Mouse (Mus musculus) lung, postnatal 10 days (tissue): ENCODE data around the gene Steap4.
A peak's percentile ranks its signal among the peaks of the same experiment; 100 is the strongest.
"Not testable (repeated sequence)": the region's sequence is repeated elsewhere in the genome, so short reads cannot be mapped to it uniquely, and the experiment has no call there.

Source experiments
- DNase-seq: peaks from one replicate; pipeline ENCODE4 v3.0.0; 2021

Gene Steap4

DNA sequence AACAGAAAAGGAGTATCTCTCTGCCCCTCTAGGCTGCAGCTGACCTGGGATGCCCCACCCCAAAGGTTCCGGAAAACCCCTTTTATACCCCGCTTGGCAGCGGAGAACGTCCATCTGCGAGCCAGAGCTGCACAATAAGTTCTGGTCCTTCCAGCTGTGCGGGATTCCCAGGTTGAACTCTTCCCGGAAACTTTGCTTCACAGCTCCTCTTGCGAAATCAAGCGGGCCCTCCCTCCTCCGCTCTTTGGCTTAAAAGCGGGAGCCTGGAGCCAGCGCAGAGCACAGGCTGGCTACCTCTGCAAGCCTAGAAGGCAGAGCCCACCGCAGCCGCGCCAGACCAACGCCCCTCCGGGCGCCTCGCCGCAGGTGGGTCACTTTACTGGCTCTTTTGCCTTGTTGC, at the start of gene Steap4:
Steap4 (plus strand) TSS at position 282 of the 400 bp plus-strand sequence.
- DNase-seq = peak; percentile 68

DNA sequence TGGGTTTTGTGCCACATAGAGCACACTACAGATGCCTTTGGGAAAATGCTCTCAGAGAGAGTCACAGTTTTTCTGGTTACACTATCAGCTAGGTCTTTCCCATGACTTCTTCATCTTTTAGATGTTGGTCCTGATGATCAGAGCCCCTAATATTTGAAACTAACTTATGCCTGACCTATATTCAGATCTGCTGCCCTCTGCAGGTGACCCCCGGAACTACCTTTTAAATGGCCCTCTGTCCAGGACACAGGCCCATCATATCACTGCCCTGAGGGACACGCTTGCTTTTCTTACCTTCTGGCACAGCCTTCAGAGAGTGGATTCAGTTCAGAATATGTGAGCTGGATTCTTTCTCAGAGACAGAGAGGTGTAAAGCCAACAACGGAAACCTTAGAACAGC, 48.3 kb upstream of the Steap4 start:
- DNase-seq = no peak

DNA sequence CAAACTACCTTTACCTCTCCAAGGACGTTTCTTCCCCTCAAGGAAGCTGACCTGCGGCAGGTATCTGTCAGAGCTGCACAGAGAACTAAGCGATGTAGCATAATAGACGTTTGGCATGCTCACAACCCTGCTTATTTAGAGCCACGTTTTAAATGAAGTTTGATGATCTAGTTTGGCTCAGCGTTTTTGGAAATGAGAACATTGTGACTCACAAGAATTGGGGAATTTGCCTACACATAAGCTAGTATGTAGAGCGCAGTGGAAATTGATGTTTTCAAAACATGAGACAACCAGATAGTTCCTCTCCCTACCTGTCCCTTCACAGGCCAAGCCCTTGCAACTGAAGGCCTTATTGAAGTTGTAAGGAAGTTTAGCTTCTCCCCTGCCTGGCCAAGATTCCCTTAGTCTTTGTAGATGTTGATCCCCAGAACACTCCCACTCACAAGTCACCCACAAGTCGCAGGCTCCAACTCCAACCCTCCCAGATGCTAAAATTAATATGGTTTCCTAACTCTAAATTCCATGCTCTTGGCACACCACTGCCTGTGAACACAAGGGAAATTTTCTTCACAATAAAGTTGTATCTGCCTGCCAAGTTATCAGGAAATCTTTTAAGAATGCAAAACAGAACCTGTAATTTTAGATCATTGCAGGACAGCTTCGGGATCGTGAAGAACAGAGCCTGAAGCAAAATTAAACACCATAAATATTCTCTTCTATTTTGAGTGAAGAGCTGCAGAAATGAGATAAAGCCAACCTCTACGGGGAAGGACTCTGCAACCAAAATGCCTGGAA, 42.6 kb upstream of the Steap4 start:
- DNase-seq = no peak

DNA sequence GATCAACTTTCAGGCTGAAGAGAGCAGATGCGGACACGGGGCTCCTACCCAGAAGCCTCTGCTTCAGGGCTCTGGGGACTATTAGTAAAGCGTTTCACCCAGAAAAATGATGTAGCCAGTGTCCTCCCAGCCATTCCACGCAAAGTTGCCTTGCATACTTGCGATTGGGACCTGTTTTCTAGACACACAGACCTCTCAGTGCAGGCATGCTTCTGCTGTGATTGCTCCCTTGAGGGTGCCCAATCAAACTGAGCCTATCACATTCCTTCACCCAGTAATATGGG, 42.0 kb upstream of the Steap4 start:
- no peak for DNase-seq

DNA sequence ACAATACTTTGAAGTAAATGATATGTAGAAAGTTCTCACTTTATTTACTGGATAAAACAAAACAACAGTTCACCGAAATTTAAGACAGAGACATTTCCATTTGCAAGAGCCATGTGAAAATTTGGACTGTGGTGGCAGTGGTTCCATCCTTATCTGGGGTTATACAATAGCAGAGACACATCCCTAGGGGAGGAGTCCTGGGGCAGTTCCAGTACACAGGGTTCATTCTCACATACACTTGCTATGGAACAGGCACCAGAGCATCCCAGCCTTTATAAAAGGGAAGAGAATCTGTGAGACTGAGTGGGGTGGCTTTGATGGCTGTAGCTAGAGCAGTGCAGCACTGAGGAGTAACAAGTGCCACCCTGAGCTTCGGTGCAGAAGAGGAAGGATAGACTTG, 40.6 kb upstream of the Steap4 start:
- no peak for DNase-seq

DNA sequence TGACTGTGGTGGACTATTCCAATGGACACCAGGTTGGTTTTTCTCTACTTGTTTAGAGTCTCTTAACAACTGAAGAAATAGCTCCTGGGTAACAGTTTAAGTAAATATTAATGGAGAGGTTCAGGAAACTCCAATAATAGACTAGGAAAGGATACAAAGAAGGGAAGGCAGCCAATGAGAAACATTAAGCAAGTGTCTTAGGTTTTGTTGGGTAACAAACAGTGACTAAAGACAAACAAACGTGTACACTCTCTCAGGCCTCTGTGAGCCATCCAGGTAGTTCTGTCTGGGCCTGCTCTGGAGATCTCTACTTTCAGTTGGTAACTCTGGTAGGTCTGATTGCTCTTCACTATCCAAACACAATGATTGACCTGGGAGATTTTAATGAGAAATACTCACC, 37.5 kb upstream of the Steap4 start:
- DNase-seq = no peak

DNA sequence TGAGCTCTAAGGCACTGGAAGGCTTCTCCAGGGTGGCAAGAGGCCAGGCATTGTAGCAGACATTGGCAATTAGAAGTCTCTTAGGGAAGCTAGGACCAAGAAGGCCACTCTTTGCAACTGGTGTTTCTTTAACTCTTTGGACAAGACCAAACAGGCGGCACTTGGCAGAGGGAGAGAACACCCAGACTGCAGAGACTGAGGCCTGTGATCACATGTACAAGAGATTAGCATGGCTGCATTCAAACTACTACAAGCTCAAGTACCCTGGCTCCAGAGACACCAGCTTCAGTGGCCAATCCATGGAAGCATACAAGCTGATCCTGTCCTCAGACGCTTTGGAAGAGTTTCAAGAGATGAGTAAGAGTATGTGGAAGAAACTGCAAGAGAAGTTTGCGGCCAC, 36.6 kb upstream of the Steap4 start:
- no peak for DNase-seq

DNA sequence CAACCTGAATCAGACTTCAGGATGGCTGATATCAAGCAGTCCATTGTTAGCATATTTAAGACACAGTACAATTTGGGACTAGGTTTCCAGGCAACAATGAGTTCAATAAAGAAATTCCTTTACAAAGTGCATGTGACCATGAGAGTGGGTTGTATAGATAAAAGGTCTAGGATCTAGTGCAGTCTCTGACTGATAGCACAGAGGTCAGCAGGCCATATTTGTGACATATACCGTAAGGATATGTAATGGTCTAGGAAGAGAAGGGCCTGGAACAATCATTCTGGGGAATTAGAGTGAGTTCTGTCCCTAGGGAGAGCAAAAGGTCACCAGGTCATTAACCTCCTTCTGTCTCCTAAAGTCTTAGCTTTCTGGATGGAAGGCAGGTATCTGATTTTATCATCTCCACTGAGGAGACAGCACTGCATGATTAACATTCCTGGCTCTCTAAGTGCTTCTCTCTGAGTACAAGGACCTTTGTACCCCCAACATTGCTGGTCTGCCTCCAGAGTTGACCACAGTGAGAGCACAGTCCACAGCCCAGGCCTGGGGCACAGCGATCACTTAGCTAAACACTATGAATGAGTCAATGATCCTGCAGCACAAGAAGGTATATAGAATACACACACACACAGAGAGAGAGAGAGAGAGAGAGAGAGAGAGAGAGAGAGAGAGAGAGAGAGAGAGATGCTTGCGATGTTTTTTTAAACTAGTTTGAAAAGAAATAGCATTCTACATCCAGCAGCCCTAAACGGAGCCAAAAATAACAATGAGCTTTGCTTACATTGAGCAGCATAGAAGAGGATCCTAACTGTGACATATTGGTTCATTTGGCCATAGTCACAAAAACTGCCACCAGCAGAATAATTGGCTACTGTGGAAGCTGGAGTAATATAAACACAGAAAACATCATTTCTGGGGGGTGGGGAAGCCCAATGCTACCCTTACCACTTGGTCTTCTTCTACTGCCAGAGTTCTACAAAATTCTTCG, 27.7 kb upstream of the Steap4 start:
- DNase-seq = no peak

DNA sequence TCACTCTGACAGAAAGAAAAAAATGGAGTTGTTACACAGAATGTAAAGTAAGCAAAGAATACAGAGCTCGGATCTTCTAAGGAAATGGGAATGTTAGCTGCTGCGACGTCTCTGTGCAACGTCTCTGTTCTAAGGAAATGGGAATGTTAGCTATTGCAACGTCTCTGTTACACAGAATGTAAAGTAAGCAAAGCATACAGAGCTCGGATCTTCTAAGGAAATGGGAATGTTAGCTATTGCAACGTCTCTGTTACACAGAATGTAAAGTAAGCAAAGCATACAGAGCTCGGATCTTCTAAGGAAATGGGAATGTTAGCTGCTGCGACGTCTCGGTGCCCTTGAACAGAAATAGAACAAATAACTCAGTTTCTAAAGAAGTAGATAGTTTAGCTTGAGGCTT, 26.8 kb upstream of the Steap4 start:
- not testable (repeated sequence) for DNase-seq

DNA sequence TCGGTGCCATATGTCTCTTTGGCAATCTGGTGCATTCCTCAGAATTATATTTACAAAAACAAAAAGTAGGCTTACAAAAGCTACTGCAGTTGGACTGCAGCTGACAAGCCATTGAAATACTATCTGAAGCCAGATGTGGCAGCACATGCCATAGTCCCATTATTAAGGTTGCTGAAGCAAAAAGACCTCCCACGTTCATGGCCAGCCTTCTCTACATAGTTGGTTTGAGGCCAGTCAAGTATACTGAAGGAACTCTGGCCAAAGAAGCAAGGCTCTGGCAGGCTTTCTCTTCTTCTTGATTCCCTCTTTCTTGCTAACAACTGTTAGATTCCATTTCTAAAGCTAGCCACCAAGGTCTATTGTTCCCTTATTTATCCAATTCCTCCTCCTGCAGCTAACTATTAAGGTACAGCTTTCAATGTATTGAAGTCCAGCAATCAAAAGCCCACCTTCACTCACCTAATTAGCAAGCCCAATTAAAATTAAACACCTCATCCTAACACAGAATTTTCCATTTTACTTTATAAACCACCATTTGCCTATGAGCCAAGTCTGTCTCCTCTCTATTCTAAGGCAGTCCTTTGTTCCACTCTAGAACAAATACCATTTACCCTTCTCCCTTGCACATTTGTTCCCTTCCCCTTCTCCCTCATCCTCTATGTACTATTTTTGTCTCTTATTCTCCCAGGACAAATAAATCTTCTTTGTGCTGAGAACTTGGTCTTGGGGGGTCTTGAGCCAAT, 26.2 kb upstream of the Steap4 start:
- DNase-seq = peak; percentile 33

DNA sequence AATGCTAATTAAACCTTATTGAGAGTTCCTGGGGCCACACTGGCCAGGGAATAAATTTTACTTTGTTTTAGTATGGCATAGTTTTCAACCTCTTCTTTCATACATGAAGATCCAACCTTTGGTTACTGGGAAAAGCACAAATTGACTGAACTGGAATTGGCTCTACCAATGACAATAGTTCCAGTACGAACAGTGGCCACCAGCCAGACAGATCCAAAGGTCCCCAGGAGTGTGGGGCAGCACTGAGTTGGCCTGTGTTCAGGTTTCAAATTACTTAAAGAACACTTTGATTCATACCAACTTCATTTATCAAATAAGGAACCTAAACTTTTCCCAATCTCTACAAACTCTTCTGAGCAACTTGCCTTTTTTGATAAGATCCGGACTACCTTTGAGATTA, 5.4 kb upstream of the Steap4 start:
- DNase-seq = no peak

DNA sequence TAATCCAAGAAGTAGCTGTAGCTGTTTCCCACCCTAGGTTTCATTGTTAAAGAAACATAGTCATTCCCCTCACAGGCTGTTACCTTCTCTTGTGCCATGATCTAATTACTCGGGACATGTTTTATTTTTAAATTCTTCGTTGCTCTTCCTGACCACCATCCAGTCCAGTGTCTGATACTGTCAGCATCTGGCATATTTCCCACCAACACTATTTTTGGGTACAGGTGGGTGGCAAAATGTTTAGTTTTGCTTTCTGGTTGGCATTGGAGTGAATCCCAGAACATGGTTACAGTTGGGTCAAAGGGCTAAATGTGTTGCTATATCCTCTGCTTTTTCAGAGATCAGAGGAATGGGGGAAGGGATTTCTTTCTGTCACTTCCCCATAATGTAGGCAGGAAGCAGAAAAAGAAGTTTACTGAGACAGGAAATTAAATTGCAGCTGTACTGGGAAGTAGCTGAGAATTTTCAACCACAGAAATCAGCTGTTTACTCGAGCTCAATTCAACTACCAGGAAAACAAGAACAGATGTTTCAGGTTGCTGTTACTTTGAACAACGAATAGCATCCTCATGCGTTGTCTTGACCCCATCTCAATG, 4.8 kb upstream of the Steap4 start:
- no peak for DNase-seq

DNA sequence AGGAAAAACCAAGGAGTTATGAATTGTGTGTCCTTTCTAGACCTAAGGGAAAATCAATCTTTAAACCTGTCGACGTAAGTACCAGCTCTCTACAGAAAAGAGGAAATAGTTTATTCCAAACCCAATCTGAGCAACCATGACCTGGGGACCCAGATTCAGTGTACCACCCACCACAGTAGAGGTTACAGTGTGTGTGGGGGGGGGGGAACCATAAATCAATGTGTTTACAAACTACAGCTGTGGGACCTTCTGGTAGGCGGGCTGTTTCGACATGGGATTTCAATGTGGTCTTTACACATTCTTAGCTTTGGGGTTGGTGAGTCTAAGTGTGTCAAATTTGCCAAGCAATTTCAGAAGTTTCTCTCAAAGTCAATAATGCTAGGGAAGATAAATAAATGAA, 2.2 kb upstream of the Steap4 start:
- DNase-seq = no peak

DNA sequence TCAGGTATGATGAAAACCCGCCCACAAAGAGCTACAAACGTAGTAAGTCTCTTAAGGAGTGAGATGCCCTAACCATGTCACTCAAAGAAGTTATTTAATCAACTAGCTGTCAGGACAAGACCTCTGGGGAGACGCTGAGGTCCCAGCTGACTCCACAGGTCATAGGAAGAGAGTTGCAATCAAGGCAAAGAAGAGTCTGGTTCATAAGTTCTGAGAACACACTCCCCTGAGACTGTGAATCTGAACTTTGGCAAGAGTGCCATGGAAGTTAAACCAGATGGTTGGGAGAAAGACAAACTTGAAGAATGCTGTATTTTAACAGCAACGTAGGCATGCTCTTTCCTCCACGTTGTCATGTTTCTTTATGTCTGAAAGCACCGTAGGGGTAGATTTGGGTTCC, 971 bp upstream of the Steap4 start:
- no peak for DNase-seq

DNA sequence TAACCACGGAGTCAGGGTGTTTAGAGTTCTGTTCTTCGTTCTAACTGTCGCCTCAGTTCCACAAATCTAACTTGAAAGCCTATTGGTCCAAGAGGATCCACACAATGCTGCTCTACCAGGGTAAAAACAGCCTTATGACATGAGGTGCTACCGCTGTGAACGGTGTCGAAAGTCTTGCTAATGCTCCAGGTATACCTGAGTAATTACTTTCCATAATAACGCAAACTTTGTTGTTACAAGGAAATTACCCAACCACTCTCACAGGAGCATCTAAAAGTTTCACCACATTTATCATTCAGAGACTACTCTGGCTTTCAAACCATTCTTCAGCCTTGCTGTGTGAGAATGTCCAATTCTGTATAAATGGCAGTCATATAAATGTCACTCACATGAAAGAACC, 856 bp downstream of the Steap4 start:
- no peak for DNase-seq

DNA sequence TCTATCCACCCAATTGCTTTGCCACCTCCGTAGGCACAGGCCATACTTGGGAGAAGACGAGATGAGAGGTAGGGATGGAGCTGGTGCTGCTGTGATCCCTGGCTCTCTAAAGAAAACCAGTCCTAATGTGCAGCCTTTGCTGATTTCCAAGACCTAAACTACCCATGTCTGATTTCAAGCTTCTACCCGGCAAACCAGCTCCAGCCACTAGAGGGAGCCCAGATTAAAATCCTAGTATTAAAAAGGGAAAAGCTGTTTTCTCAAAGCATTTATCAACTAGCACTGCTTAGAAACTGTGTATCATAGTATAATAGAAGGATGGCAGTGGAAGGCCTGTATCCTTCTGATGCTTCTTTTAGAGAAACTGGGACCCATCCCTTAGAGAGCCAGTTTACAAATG, 5.0 kb downstream of the Steap4 start:
- peak; percentile 62 for DNase-seq

DNA sequence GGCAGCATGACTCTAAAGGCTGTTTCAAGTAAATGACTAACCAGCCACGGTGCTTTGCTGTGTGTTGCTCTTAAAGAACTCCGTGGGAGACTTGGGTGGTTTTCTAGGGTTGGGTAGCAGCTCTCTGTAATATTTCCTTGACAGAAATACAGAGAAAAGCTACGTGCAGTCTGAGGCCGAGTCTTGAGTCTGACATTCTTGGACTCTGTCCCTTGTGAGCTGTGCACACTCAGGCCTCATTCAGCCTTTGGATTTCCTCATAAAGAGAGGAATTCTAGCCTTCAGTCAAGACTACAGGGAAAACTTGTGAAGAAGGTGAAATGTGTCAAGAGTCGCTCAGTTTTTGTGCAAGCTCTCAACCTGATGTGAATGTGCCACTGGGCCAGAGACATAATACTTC, 7.9 kb downstream of the Steap4 start:
- DNase-seq = no peak

DNA sequence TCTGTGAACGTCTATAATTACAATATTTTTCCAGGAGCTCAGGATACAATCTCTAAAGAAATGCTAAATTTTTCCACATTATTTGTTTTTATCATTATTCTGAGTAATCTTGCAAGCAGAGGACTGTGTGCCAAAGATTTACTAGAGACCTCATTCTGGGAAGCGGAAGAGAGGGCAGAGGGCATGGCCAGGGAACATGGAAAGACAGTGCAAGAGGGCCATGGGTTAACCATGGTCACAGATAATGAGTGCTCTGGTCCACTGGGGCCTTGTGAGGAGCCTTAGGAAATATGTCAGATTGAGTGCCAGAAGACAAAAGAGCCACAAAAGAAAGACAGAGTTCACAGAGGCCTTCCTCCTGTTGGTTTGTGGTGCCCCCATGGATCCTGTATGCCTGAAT, 12.0 kb downstream of the Steap4 start:
- DNase-seq = no peak

DNA sequence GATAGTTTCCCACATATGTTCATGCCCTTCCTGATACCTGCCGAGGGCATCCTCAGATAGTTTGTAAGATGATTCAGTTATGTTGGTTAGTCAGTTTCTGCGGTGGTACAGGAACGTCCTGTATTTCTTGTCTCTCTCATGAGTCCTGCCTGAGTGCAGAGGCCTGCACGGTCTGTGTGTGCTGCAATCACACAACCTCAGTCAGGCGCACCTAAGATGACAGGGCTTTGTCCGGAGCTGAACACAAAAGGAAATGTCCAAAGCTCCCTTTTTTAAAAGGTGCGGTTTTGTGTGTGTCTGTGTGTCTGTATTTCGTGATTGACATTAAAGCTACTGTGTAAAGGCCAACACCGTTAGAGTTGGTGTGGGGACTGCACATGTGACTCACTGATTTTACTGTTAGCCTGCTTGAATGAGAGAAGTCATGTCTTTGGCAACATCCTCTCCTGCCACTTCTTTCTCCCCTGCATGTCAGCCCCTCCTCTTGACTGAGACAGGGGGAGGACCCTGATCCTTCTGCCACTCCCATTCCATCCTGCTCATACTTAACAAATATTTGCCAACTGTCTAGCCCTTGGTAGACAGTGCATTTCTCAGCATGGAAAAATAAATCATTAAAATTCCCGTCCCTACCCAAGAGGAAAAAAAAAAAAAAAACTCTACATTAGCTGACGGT, 14.4 kb downstream of the Steap4 start:
- no peak for DNase-seq

DNA sequence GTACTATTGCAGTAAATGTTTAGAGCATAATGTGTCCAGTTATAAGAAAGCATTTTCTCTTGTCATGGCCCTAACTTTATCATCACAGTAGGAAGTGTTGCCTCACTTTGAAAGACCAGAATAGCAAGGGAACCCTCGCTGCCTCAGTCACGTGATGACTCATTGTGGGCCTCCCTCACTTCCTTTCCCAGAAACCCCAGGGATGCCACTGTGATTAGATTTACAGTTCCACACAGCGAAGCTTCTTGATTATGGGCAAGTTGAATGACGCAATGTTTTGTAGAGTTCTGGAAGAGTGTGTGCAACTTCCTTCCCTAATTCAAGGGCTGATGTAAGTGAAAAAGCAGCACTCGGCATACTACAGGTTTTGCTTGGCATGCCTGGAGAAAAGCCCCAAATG, 20.3 kb downstream of the Steap4 start:
- no peak for DNase-seq

DNA sequence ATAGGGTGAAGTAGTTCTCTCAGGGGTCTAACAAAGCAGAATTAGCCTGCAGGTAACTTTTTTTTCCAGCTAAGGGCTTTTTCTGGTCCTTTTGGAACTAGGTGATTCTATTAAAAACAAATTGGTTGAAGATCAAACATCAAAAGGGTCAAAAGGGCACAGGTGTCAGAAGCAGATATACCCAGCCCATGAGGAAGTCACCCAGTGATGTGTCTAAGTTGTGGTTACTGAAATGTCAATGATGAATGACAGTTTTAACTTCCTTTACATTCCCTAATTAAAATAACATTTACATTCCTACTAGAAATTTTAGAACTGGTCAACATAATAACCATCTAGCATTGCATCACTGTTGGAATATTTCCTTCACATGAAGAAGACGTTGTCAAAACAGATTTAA, 27.7 kb downstream of the Steap4 start:
- no peak for DNase-seq

DNA sequence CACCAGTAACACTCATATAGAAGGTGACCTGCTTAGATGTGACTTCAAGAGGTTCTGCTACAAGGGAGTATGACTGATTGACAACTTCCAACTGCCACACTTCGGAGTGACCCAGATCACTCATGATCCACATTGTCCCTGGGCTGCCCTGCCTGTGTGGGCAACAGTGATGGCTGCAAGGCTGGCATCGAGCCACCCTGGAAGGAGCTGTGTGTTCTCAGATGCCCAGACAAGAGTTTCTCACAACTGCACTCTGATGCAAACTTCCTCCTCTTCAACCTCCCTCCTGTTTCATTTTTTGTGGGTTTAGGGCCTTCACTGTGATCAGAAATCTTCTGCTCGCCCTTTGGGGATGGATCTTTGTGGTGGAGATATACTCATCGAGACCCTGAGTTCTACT, 28.2 kb downstream of the Steap4 start:
- DNase-seq = no peak

DNA sequence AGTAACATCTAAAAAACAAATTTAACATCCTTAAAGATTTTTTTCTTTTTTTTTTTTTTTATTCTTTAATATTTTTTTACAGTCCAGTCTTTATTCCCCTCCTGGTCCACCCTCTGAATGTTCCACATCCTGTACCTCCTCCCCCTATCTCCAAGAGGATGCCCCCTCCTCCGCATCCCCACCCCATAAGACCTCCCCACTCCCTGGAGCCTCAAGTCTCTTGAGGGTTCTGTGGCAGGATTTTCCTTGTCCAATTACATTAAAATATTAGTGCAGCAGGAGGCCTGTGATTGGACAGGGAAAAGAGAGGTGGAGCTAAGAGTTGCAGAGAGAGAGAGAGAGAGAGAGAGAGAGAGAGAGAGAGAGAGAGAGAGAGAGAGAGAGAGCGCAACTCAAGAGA, 31.4 kb downstream of the Steap4 start:
- DNase-seq = not testable (repeated sequence)
